Mouse (Mus musculus): ENCODE data around the gene Zfp704. TPM values are rescaled to one million over a fixed set of nuclear protein-coding genes. Genes with fewer than 3 reads are reported as not detected.
A peak's percentile ranks its signal among the peaks of the same experiment; 100 is the strongest.

Zfp704 gene
- polyA plus RNA-seq, 1 experiment from 2014 or later: 11.4 TPM

GRCm38 (mm10) chr3:9600577-9600976 is 9.3 kb downstream of the Zfp704 start:
- H3K27ac ChIP-seq (ENCODE audit: low read length): peak overlapping the region; percentile 37; the same call in 1 of the 2 replicates
- H3K4me3 ChIP-seq (ENCODE audit: low read length): no peak overlapping the region
- peaks cover 35% of the 10 kb centered on the region for H3K4me1 ChIP-seq (ENCODE audit: insufficient read depth, low read length)
- no peak for ATAC-seq (ENCODE audit: low FRiP score, low TSS enrichment)
- 68% methylated on average over 6 of the region's 6 CpGs for WGBS
- H3K9me3 ChIP-seq (ENCODE audit: low read length): no peaks in the 10 kb centered on the region
- no peak overlapping the region for H3K9ac ChIP-seq (replicated peaks; ENCODE audit: low read length)
- no peak overlapping the region for H3K4me2 ChIP-seq (replicated peaks; ENCODE audit: low read depth, low read length)
- no peaks in the 10 kb centered on the region for H3K36me3 ChIP-seq (ENCODE audit: insufficient read depth, low read length)
- no peaks in the 10 kb centered on the region for H3K27me3 ChIP-seq (ENCODE audit: insufficient read depth, low read length)

- no peaks in the 10 kb centered on the region for H3K36me3 ChIP-seq (ENCODE audit: insufficient read depth, low read length)
- H3K4me3 ChIP-seq (ENCODE audit: low read length): no peak overlapping the region
- no peak overlapping the region for H3K9ac ChIP-seq (replicated peaks; ENCODE audit: low read length)
- H3K27me3 ChIP-seq (ENCODE audit: insufficient read depth, low read length): no peaks in the 10 kb centered on the region
- no peak overlapping the region for H3K4me2 ChIP-seq (replicated peaks; ENCODE audit: low read depth, low read length)
- 79% methylated on average over 11 of the region's 11 CpGs for WGBS
- peak; percentile 67; the same call in 1 of the 2 replicates for ATAC-seq (ENCODE audit: low FRiP score, low TSS enrichment)
- H3K4me1 ChIP-seq (ENCODE audit: insufficient read depth, low read length): peaks cover 29% of the 10 kb centered on the region
- peak overlapping the region; percentile 37; the same call in 1 of the 2 replicates for H3K27ac ChIP-seq (ENCODE audit: low read length)
- no peaks in the 10 kb centered on the region for H3K9me3 ChIP-seq (ENCODE audit: low read length)
Observed at GRCm38 (mm10) chr3:9599738-9600410, 10.0 kb downstream of the Zfp704 start.

- no peak for ATAC-seq (ENCODE audit: low FRiP score, low TSS enrichment)
Observed at GRCm38 (mm10) chr3:9598061-9598460, 11.8 kb downstream of the Zfp704 start.

GRCm38 (mm10) chr3:9594457-9594856 is 15.4 kb downstream of the Zfp704 start:
- no peak overlapping the region for H3K4me3 ChIP-seq (ENCODE audit: low read length)
- H3K4me1 ChIP-seq (ENCODE audit: insufficient read depth, low read length): peaks cover 1% of the 10 kb centered on the region; the same call in 1 of the 2 replicates
- 58% methylated on average over 7 of the region's 7 CpGs for WGBS
- no peak overlapping the region for H3K4me2 ChIP-seq (replicated peaks; ENCODE audit: low read depth, low read length)
- H3K27ac ChIP-seq (ENCODE audit: low read length): no peak overlapping the region
- no peaks in the 10 kb centered on the region for H3K27me3 ChIP-seq (ENCODE audit: insufficient read depth, low read length)
- no peaks in the 10 kb centered on the region for H3K9me3 ChIP-seq (ENCODE audit: low read length)
- no peak for ATAC-seq (ENCODE audit: low FRiP score, low TSS enrichment)
- H3K36me3 ChIP-seq (ENCODE audit: insufficient read depth, low read length): no peaks in the 10 kb centered on the region
- no peak overlapping the region for H3K9ac ChIP-seq (replicated peaks; ENCODE audit: low read length)

More at GRCm38 (mm10) chr3:9598061-9598460, 11.8 kb downstream of the Zfp704 start:
- no peaks in the 10 kb centered on the region for H3K27me3 ChIP-seq (ENCODE audit: insufficient read depth, low read length)
- no peak overlapping the region for H3K4me3 ChIP-seq (ENCODE audit: low read length)
- no peaks in the 10 kb centered on the region for H3K36me3 ChIP-seq (ENCODE audit: insufficient read depth, low read length)
- H3K27ac ChIP-seq (ENCODE audit: low read length): no peak overlapping the region
- WGBS: 94% methylated on average over 3 of the region's 3 CpGs
- H3K9me3 ChIP-seq (ENCODE audit: low read length): no peaks in the 10 kb centered on the region
- H3K4me2 ChIP-seq (replicated peaks; ENCODE audit: low read depth, low read length): no peak overlapping the region
- H3K4me1 ChIP-seq (ENCODE audit: insufficient read depth, low read length): peaks cover 16% of the 10 kb centered on the region
- no peak overlapping the region for H3K9ac ChIP-seq (replicated peaks; ENCODE audit: low read length)

GRCm38 (mm10) chr3:9593832-9594231 is 16.1 kb downstream of the Zfp704 start:
- Histone ChIP-seq H3K27me3 (ENCODE audit: insufficient read depth, low read length) (no peaks in the 10 kb centered on the region), H3K4me2 (replicated peaks; ENCODE audit: low read depth, low read length) (no peak overlapping the region), H3K4me3 (ENCODE audit: low read length) (no peak overlapping the region), H3K4me1 (ENCODE audit: insufficient read depth, low read length) (no peaks in the 10 kb centered on the region), H3K9ac (replicated peaks; ENCODE audit: low read length) (no peak overlapping the region), H3K27ac (ENCODE audit: low read length) (no peak overlapping the region), H3K9me3 (ENCODE audit: low read length) (no peaks in the 10 kb centered on the region), H3K36me3 (ENCODE audit: insufficient read depth, low read length) (no peaks in the 10 kb centered on the region)
- ATAC-seq (ENCODE audit: low FRiP score, low TSS enrichment): peak; percentile 28; the same call in 1 of the 2 replicates
- 79% methylated on average over 2 of the region's 2 CpGs for WGBS

- ATAC-seq (ENCODE audit: low FRiP score, low TSS enrichment): no peak
- Histone ChIP-seq H3K4me1 (ENCODE audit: insufficient read depth, low read length) (no peaks in the 10 kb centered on the region), H3K4me3 (ENCODE audit: low read length) (no peak overlapping the region), H3K36me3 (ENCODE audit: insufficient read depth, low read length) (no peaks in the 10 kb centered on the region), H3K27me3 (ENCODE audit: insufficient read depth, low read length) (no peaks in the 10 kb centered on the region), H3K27ac (ENCODE audit: low read length) (no peak overlapping the region), H3K4me2 (replicated peaks; ENCODE audit: low read depth, low read length) (no peak overlapping the region), H3K9ac (replicated peaks; ENCODE audit: low read length) (no peak overlapping the region), H3K9me3 (ENCODE audit: low read length) (no peaks in the 10 kb centered on the region)
- 97% methylated on average over 8 of the region's 8 CpGs for WGBS
Observed at GRCm38 (mm10) chr3:9591416-9592110, 18.3 kb downstream of the Zfp704 start.

- 75% methylated on average over 4 of the region's 4 CpGs for WGBS
Observed at GRCm38 (mm10) chr3:9588635-9589034, 21.2 kb downstream of the Zfp704 start.

GRCm38 (mm10) chr3:9587304-9587703 is 22.6 kb downstream of the Zfp704 start:
- Histone ChIP-seq H3K4me1 (ENCODE audit: insufficient read depth, low read length) (peaks cover 11% of the 10 kb centered on the region; the same call in 1 of the 2 replicates), H3K9me3 (ENCODE audit: low read length) (no peaks in the 10 kb centered on the region), H3K27me3 (ENCODE audit: insufficient read depth, low read length) (no peaks in the 10 kb centered on the region), H3K36me3 (ENCODE audit: insufficient read depth, low read length) (no peaks in the 10 kb centered on the region), H3K4me2 (replicated peaks; ENCODE audit: low read depth, low read length) (no peak overlapping the region), H3K27ac (ENCODE audit: low read length) (no peak overlapping the region), H3K4me3 (ENCODE audit: low read length) (no peak overlapping the region), H3K9ac (replicated peaks; ENCODE audit: low read length) (no peak overlapping the region)
- 91% methylated on average over 7 of the region's 7 CpGs for WGBS
- ATAC-seq (ENCODE audit: low FRiP score, low TSS enrichment): no peak

More at GRCm38 (mm10) chr3:9588635-9589034, 21.2 kb downstream of the Zfp704 start:
- no peak for ATAC-seq (ENCODE audit: low FRiP score, low TSS enrichment)
- Histone ChIP-seq H3K27me3 (ENCODE audit: insufficient read depth, low read length) (no peaks in the 10 kb centered on the region), H3K4me1 (ENCODE audit: insufficient read depth, low read length) (peaks cover 9% of the 10 kb centered on the region; the same call in 1 of the 2 replicates), H3K4me3 (ENCODE audit: low read length) (no peak overlapping the region), H3K9me3 (ENCODE audit: low read length) (no peaks in the 10 kb centered on the region), H3K4me2 (replicated peaks; ENCODE audit: low read depth, low read length) (no peak overlapping the region), H3K9ac (replicated peaks; ENCODE audit: low read length) (no peak overlapping the region), H3K36me3 (ENCODE audit: insufficient read depth, low read length) (no peaks in the 10 kb centered on the region), H3K27ac (ENCODE audit: low read length) (no peak overlapping the region)

GRCm38 (mm10) chr3:9583516-9583915 is 26.4 kb downstream of the Zfp704 start:
- Histone ChIP-seq H3K9me3 (ENCODE audit: low read length) (no peaks in the 10 kb centered on the region), H3K27me3 (ENCODE audit: insufficient read depth, low read length) (no peaks in the 10 kb centered on the region), H3K4me2 (replicated peaks; ENCODE audit: low read depth, low read length) (no peak overlapping the region), H3K4me3 (ENCODE audit: low read length) (no peak overlapping the region), H3K36me3 (ENCODE audit: insufficient read depth, low read length) (no peaks in the 10 kb centered on the region), H3K27ac (ENCODE audit: low read length) (no peak overlapping the region), H3K4me1 (ENCODE audit: insufficient read depth, low read length) (peaks cover 38% of the 10 kb centered on the region), H3K9ac (replicated peaks; ENCODE audit: low read length) (no peak overlapping the region)
- 75% methylated on average over 2 of the region's 2 CpGs for WGBS
- no peak for ATAC-seq (ENCODE audit: low FRiP score, low TSS enrichment)

Measured in kidney, embryonic 16.5 days (tissue).